Mouse (Mus musculus) intestine, embryonic 15.5 days (tissue): ENCODE data around the gene Kcnma1. TPM values are rescaled to one million over a fixed set of nuclear protein-coding genes. Genes with fewer than 3 reads are reported as not detected.

Source experiments
- ATAC-seq: fragments of 200-750 bp; cut with Nextera tagmentation; 2 replicates; pipeline ENCODE4 v1.8.0; 2017; ENCODE audit warnings: moderate TSS enrichment, moderate library complexity
- H3K27ac ChIP-seq: fragments of 300-500 bp; sonication (generic); 2 replicates; pipeline ENCODE4 v1.5.1; 2015; ENCODE audit warnings: mild to moderate bottlenecking, inconsistent platforms
- H3K27me3 ChIP-seq: fragments of 300-500 bp; sonication (generic); replicated peaks from 2 replicates; pipeline ENCODE4 v1.6.1; 2015; ENCODE audit warnings: inconsistent platforms
- H3K36me3 ChIP-seq: fragments of 300-500 bp; sonication (generic); 2 replicates; pipeline ENCODE4 v1.6.1; 2015; ENCODE audit warnings: inconsistent platforms
- H3K4me1 ChIP-seq: fragments of 300-500 bp; sonication (generic); replicated peaks from 2 replicates; pipeline ENCODE4 v1.6.1; 2015; ENCODE audit warnings: inconsistent platforms
- H3K4me2 ChIP-seq: fragments of 300-500 bp; sonication (generic); replicated peaks from 2 replicates; pipeline ENCODE4 v1.6.1; 2015; ENCODE audit warnings: mild to moderate bottlenecking, inconsistent platforms
- H3K4me3 ChIP-seq: fragments of 300-500 bp; sonication (generic); replicated peaks from 2 replicates; pipeline ENCODE4 v1.5.1; 2015; ENCODE audit warnings: inconsistent platforms
- H3K9ac ChIP-seq: fragments of 300-500 bp; sonication (generic); 2 replicates; pipeline ENCODE4 v1.6.1; 2015; ENCODE audit warnings: inconsistent platforms
- H3K9me3 ChIP-seq: fragments of 300-500 bp; sonication (generic); 2 replicates; pipeline ENCODE4 v1.6.1; 2016; ENCODE audit warnings: inconsistent platforms
- WGBS: fragments of 180-500 bp; shearing (Covaris S2); methylation state at CpG from one replicate; pipeline ENCODE4 v1.1.7; 2015; 5-methylcytosine and 5-hydroxymethylcytosine counted together
- polyA plus RNA-seq: library from polyadenylated mRNA; unstranded; fragments of >200 nt; fragmentation: Nextera tagmentation; extraction: Ambion mirVana; gene quantifications from 2 replicates; pipeline ENCODE4 v1.2.1, GENCODE M21; 2015

The Kcnma1 gene
- polyA plus RNA-seq, 1 experiment from 2014 or later, result 7.4 TPM

DNA sequence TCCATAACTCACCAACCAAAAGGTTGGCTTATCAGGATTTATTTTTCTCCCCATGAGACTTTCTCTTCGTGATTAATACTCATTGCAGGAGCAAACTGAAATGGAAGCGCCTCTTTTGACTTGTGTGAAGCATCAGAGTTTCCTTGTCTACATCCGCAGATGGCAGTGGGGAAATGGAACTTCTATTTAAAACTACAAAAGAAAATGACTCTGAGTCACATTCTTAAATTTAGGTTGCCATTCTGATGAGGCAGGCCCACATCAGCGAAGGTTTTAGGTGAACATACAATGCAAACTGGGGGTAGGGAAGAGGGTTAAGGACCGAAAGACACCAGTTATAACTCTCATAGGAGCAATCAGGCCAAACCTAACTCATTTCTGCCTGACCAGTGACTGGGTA, 419.7 kb downstream of the Kcnma1 start:
- H3K4me1 ChIP-seq, result no peaks in the 10 kb centered on the region
- no peak for ATAC-seq
- H3K27ac ChIP-seq, result no peak overlapping the region
- H3K4me2 ChIP-seq, result no peak overlapping the region
- no peak overlapping the region for H3K9ac ChIP-seq
- H3K27me3 ChIP-seq, result no peaks in the 10 kb centered on the region
- no peaks in the 10 kb centered on the region for H3K36me3 ChIP-seq
- no peak overlapping the region for H3K4me3 ChIP-seq
- H3K9me3 ChIP-seq, result no peaks in the 10 kb centered on the region
- WGBS, result 85% methylated on average over 5 of the region's 5 CpGs

DNA sequence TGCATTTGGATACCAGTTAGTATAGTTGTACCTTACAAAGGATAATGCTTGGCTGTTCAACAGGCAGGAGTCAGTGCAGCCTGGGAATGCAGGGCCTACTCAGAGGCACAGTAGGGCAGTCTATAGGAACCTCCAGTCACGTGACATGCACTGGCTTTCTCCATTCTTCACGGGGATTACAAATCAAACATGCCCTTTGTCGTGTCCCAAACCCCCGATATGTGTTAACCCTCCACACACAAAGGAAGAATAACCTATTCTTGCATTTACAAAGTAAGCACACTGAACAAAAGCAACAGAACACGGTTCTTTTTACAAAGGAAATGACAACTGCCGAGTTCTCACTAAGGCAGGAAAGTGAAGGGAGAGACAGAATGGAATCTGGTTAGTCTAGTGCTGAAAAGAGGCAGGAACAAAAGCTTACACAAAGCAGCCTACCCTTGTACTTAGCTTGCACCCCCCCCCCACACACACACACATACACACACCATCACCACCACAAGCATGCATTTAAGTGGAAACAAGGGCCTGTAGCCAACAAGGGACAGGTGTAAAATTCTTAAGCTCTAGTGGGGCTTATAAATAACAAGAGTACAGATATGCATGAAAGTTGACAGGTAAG, 421.4 kb downstream of the Kcnma1 start:
- Histone ChIP-seq H3K4me3 (no peak overlapping the region), H3K9me3 (no peaks in the 10 kb centered on the region), H3K4me2 (no peak overlapping the region), H3K27ac (no peak overlapping the region), H3K36me3 (no peaks in the 10 kb centered on the region), H3K9ac (no peak overlapping the region), H3K27me3 (no peaks in the 10 kb centered on the region), H3K4me1 (no peaks in the 10 kb centered on the region)
- 65% methylated on average over 6 of the region's 6 CpGs for WGBS
- ATAC-seq, result no peak

DNA sequence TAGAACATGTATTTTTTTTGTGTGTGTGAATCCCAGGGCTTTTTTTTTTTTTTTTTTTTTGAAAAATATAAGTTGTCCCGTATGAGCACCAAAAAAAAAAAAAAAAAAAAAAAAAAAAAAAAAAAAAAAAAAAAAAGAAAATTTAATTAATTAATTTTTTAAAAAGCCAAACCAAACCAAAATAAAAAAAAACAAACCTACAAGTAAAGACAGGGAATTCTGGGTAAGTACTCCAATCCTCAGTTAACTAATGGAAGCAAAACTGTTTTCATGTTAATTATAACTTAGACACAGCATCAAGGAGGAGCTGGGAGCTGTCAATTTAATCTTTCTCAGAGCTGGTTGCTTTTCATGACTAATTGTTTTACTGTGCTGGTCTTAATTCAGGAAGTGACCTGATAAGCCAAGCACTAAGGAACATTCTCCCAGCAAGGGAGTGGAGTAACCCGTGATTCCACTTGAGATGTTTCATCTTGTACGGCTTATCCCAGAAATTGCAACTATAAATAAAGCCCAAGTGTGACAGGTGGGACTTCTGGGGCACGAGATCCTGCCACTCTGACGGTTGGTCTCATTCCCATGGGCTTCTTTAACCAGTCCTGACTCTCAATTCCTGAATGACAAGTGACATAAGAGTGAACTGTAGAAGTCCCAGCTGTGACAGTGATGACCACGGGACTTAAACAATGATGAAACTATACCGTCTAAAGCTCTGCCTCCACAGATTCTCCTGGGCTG, 424.4 kb downstream of the Kcnma1 start:
- Histone ChIP-seq H3K36me3 (no peaks in the 10 kb centered on the region), H3K9ac (no peak overlapping the region), H3K27ac (no peak overlapping the region), H3K4me2 (no peak overlapping the region), H3K9me3 (no peaks in the 10 kb centered on the region), H3K27me3 (no peaks in the 10 kb centered on the region), H3K4me3 (no peak overlapping the region), H3K4me1 (no peaks in the 10 kb centered on the region)
- ATAC-seq, result no peak
- WGBS, result 61% methylated on average over 7 of the region's 7 CpGs

GRCm38 (mm10) chr14:23587451-23587850, 426.8 kb downstream of the Kcnma1 start:
- Histone ChIP-seq H3K36me3 (no peaks in the 10 kb centered on the region), H3K4me3 (no peak overlapping the region), H3K27me3 (no peaks in the 10 kb centered on the region), H3K4me1 (no peaks in the 10 kb centered on the region), H3K9me3 (no peaks in the 10 kb centered on the region), H3K27ac (no peak overlapping the region), H3K9ac (no peak overlapping the region), H3K4me2 (no peak overlapping the region)
- ATAC-seq, result no peak
- 78% methylated on average over 9 of the region's 9 CpGs for WGBS

DNA sequence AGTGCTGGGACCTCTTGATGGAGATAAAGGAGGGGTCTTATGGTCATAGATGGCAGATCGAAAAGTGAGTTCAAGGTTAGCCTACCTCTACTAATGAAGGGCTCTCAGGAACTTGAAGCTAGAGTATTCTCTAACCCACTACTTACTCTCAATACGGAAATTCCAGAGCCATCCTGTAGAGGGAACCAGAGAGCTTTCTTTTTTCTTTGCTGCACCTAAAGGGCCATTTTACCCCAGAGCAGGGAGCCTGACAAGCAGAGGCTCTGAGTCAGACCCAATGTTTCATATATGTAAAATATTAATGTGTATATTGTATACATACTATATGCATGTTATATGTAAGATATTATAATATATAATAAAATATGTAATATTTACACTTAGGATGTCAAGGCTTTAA, 431.1 kb downstream of the Kcnma1 start:
- Histone ChIP-seq H3K4me1 (no peaks in the 10 kb centered on the region), H3K4me2 (no peak overlapping the region), H3K36me3 (no peaks in the 10 kb centered on the region), H3K9ac (no peak overlapping the region), H3K4me3 (no peak overlapping the region), H3K27ac (no peak overlapping the region), H3K27me3 (no peaks in the 10 kb centered on the region), H3K9me3 (no peaks in the 10 kb centered on the region)
- no peak for ATAC-seq
- 23% methylated on average over 2 of the region's 2 CpGs for WGBS

GRCm38 (mm10) chr14:23581282-23581681, 433.0 kb downstream of the Kcnma1 start:
- WGBS, result 73% methylated on average over 3 of the region's 3 CpGs
- H3K9me3 ChIP-seq, result no peaks in the 10 kb centered on the region
- no peak overlapping the region for H3K4me3 ChIP-seq
- H3K4me1 ChIP-seq, result no peaks in the 10 kb centered on the region
- no peak overlapping the region for H3K9ac ChIP-seq
- ATAC-seq, result no peak
- H3K27me3 ChIP-seq, result no peaks in the 10 kb centered on the region
- no peak overlapping the region for H3K27ac ChIP-seq
- H3K4me2 ChIP-seq, result no peak overlapping the region
- no peaks in the 10 kb centered on the region for H3K36me3 ChIP-seq

- no peaks in the 10 kb centered on the region for H3K9me3 ChIP-seq
- H3K27ac ChIP-seq, result no peak overlapping the region
- no peaks in the 10 kb centered on the region for H3K4me1 ChIP-seq
- H3K9ac ChIP-seq, result no peak overlapping the region
- no peak for ATAC-seq
- WGBS, result 2% methylated on average over 2 of the region's 2 CpGs
- H3K27me3 ChIP-seq, result no peaks in the 10 kb centered on the region
- H3K4me2 ChIP-seq, result no peak overlapping the region
- no peak overlapping the region for H3K4me3 ChIP-seq
- H3K36me3 ChIP-seq, result no peaks in the 10 kb centered on the region
These were observed 438.3 kb downstream of the Kcnma1 start for GRCm38 (mm10) chr14:23575951-23576350.

- no peak overlapping the region for H3K4me3 ChIP-seq
- H3K9me3 ChIP-seq, result no peaks in the 10 kb centered on the region
- H3K4me2 ChIP-seq, result no peak overlapping the region
- no peak overlapping the region for H3K27ac ChIP-seq
- 73% methylated on average over 4 of the region's 4 CpGs for WGBS
- no peak overlapping the region for H3K9ac ChIP-seq
- no peak for ATAC-seq
- H3K36me3 ChIP-seq, result no peaks in the 10 kb centered on the region
- H3K27me3 ChIP-seq, result no peaks in the 10 kb centered on the region
- no peaks in the 10 kb centered on the region for H3K4me1 ChIP-seq
These were observed 440.2 kb downstream of the Kcnma1 start for GRCm38 (mm10) chr14:23574136-23574535.

- H3K9ac ChIP-seq, result no peak overlapping the region
- no peak overlapping the region for H3K4me2 ChIP-seq
- no peaks in the 10 kb centered on the region for H3K9me3 ChIP-seq
- no peaks in the 10 kb centered on the region for H3K4me1 ChIP-seq
- no peak for ATAC-seq
- 57% methylated on average over 3 of the region's 3 CpGs for WGBS
- no peaks in the 10 kb centered on the region for H3K36me3 ChIP-seq
- no peak overlapping the region for H3K4me3 ChIP-seq
- H3K27ac ChIP-seq, result no peak overlapping the region
- no peaks in the 10 kb centered on the region for H3K27me3 ChIP-seq
These were observed 440.9 kb downstream of the Kcnma1 start for GRCm38 (mm10) chr14:23573385-23573784.

DNA sequence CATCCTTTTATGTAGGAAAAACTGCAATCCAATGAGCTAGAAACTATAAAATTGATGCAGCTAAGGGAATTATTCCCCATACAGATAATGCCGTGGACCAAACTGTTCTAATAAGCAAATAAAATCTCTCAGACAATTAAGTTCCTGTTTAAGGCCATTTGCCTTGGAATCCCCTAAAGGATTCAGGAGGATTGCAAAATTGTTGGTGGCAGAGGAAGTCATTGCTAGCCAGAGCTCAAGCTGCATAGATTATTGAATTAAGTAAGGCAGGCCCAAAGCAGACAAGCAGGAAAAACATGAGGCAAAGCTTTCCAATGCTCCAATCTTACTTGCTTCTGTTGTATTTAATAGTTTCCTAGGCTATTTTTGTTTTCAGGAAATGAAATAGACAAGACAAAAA, 441.5 kb downstream of the Kcnma1 start:
- H3K27ac ChIP-seq, result no peak overlapping the region
- H3K27me3 ChIP-seq, result no peaks in the 10 kb centered on the region
- H3K4me2 ChIP-seq, result no peak overlapping the region
- 72% methylated on average over 1 of the region's 1 CpGs for WGBS
- H3K4me3 ChIP-seq, result no peak overlapping the region
- H3K36me3 ChIP-seq, result no peaks in the 10 kb centered on the region
- H3K9ac ChIP-seq, result no peak overlapping the region
- no peak for ATAC-seq
- H3K9me3 ChIP-seq, result no peaks in the 10 kb centered on the region
- H3K4me1 ChIP-seq, result no peaks in the 10 kb centered on the region

DNA sequence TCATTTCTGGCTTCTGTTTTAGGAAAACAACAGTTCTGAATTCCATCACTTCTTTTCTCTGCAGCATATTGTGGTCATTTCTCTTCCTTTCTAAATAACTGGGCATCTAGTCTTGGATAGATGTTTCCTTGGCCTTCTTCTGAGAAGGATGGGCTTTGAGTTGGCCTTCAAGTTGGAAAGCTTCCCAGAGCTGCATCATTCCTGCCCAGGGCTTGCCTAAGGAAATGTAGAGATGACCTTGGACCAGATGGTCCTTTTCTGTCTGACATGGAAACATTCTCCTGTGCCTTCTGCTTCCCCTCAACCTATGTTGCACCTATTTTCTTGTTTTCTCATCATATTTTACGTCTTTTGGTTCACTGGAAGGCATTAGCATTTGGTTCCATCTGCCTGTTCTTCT, 444.0 kb downstream of the Kcnma1 start:
- no peaks in the 10 kb centered on the region for H3K36me3 ChIP-seq
- no peaks in the 10 kb centered on the region for H3K4me1 ChIP-seq
- no peaks in the 10 kb centered on the region for H3K9me3 ChIP-seq
- H3K4me3 ChIP-seq, result no peak overlapping the region
- no peak overlapping the region for H3K9ac ChIP-seq
- ATAC-seq, result no peak
- H3K27me3 ChIP-seq, result no peaks in the 10 kb centered on the region
- H3K4me2 ChIP-seq, result no peak overlapping the region
- WGBS, result 60% methylated on average over 1 of the region's 1 CpGs
- H3K27ac ChIP-seq, result no peak overlapping the region

GRCm38 (mm10) chr14:23565931-23566330, 448.4 kb downstream of the Kcnma1 start:
- H3K4me1 ChIP-seq, result no peaks in the 10 kb centered on the region
- no peak overlapping the region for H3K9ac ChIP-seq
- H3K9me3 ChIP-seq, result no peaks in the 10 kb centered on the region
- no peak overlapping the region for H3K4me2 ChIP-seq
- no peak overlapping the region for H3K4me3 ChIP-seq
- H3K36me3 ChIP-seq, result no peaks in the 10 kb centered on the region
- H3K27me3 ChIP-seq, result no peaks in the 10 kb centered on the region
- 89% methylated on average over 3 of the region's 3 CpGs for WGBS
- ATAC-seq, result no peak
- H3K27ac ChIP-seq, result no peak overlapping the region

DNA sequence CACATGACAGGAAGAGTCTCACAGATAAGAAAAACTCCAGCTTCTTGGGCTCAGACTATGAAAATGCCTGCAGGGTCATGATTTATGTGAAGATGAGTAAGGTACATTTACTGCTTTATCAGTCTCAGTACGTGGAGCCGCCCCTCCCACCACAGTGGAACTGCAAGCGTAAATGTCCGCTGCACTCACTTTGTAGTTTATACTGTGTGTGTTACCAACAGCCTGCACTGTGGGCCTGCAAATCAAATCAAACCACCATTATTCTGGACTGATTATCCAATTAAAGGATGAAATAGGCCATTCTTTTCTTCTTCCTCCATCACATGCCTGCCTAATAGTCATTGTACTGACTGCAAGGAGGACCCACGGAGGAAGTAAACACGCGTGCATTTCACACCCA, 449.8 kb downstream of the Kcnma1 start:
- Histone ChIP-seq H3K9me3 (no peaks in the 10 kb centered on the region), H3K9ac (no peak overlapping the region), H3K4me3 (no peak overlapping the region), H3K27ac (no peak overlapping the region), H3K27me3 (no peaks in the 10 kb centered on the region), H3K36me3 (no peaks in the 10 kb centered on the region), H3K4me1 (no peaks in the 10 kb centered on the region), H3K4me2 (no peak overlapping the region)
- no peak for ATAC-seq
- WGBS, result 59% methylated on average over 7 of the region's 7 CpGs
